Mouse (Mus musculus): Measurements from ENCODE around the gene 1810024B03Rik.

DNA sequence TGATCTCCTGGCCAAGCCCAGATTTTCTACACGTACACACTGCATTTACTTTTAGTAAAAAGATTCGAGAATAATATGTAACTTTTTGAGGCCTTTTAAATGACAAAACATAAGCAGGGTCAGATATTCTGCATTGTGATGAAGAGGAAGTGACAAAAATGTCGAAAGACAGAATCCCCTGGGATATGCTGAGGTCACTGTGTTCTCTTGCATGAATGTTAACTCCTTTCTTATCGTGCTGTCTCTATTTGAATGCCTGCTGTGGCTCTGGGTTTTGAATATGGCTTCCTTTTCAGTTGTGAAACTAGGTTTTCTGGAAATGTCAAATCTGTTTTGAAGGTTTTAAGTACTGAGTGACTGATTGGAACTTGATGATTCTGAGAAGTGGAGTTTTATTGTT, 42.4 kb downstream of the 1810024B03Rik start:
- TF ChIP-seq CTCF (conservative IDR thresholded peaks at IDR 0.05 in 1 of 2, IDR thresholded peaks at IDR 0.05 in 1 of 2; ENCODE audit: low read depth in 2 of 2, low read length in 2 of 2) (no peak), MAFK (IDR thresholded peaks at IDR 0.05; ENCODE audit: insufficient replicate concordance, low read length) (0 out of 2 replicates have a peak, but pooled peaks have one; percentile 35), MEF2A (IDR thresholded peaks at IDR 0.05; ENCODE audit: borderline replicate concordance, low read depth, low read length) (peak; percentile 69), CHD1 (IDR thresholded peaks at IDR 0.05; ENCODE audit: low read depth, low read length) (no peak), MAX (IDR thresholded peaks at IDR 0.05; ENCODE audit: low read length) (peak; percentile 12; the same call in 1 of the 2 replicates), EP300 (IDR thresholded peaks at IDR 0.05; ENCODE audit: low read length) (peak; percentile 78), POLR2A (IDR thresholded peaks at IDR 0.05; ENCODE audit: low read depth, low read length) (no peak), E2F4 (IDR thresholded peaks at IDR 0.05; ENCODE audit: insufficient replicate concordance, low read depth, low read length) (no peak), TCF12 (IDR thresholded peaks at IDR 0.05; ENCODE audit: low read depth, low read length) (0 out of 2 replicates have a peak, but pooled peaks have one; percentile 28)

All from CH12.LX (cell line).